Mouse (Mus musculus) adrenal gland, postnatal 14 days (tissue): ENCODE measurements around the gene Cnn2. TPM values are rescaled to one million over a fixed set of nuclear protein-coding genes. Genes with fewer than 3 reads are reported as not detected.
A peak's percentile ranks its signal among the peaks of the same experiment; 100 is the strongest.

Experiments used
- DNase-seq: peaks from one replicate; pipeline ENCODE4 v3.0.0; 2021; ENCODE audit warnings: mixed read lengths
- long read RNA-seq, 2 experiments: library from polyadenylated mRNA; stranded (forward); transcript quantifications; one replicate each; pipeline ENCODE4 v2.0.0; 2021
- total RNA-seq: library from RNA; stranded (reverse); gene quantifications from 2 replicates; pipeline ENCODE4 v1.2.3, GENCODE M21; 2021

Gene Cnn2
- 40.2 and 55.9 TPM in 2 replicates for total RNA-seq
- long read RNA-seq, experiment 1, transcript Cnn2-201 (7 exons, 2,460 nt), result major isoform, 51 of 56 reads
- long read RNA-seq, experiment 1, partial matches to known transcripts, result 5 of 56 reads
- long read RNA-seq, experiment 1, other reads (novel, unspliced or antisense), result 0 of 56 reads
- long read RNA-seq, experiment 2, transcript Cnn2-201 (7 exons, 2,460 nt), result major isoform, 44 of 57 reads
- long read RNA-seq, experiment 2, partial matches to known transcripts, result 12 of 57 reads
- long read RNA-seq, experiment 2, other reads (novel, unspliced or antisense), result 1 of 57 reads

DNA sequence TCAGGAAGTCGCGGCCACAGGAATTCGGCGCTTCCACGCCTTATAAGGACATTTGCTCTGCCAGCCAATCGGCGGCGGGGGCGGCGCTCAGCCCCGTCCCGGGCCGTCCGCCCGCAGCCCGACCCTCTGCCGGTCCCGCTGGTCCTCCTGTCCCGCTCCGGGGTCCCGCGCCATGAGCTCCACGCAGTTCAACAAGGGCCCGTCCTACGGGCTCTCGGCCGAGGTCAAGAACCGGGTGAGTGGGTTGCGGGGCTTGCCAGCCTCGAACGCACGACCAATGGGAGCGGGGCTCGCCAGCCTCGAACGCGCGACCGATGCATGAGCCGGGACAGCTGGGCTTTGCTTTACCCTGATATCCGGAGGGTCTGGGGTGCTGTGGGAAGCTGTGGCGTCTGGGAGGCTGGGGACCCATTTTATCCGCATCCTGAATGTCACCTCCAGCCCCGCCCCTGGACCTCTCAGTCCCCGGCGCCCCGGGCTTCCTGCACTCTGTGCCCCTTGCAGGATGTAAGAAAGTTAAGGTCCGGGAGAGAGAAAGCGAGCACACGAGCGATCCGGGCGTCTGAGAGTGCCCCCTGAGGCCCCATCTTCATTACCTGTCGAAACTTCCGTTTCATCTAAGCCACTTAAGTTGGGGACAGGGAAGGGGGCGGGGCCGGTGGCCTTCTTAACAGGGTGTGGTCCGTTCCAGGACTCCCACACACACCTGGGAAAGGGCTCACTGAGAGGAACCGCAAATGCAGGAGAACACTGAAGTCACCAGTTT, at the start of gene Cnn2:
TSS of gene Cnn2 (plus strand) at position 79 of the 766 bp plus-strand sequence.
- peak; percentile 65 for DNase-seq

DNA sequence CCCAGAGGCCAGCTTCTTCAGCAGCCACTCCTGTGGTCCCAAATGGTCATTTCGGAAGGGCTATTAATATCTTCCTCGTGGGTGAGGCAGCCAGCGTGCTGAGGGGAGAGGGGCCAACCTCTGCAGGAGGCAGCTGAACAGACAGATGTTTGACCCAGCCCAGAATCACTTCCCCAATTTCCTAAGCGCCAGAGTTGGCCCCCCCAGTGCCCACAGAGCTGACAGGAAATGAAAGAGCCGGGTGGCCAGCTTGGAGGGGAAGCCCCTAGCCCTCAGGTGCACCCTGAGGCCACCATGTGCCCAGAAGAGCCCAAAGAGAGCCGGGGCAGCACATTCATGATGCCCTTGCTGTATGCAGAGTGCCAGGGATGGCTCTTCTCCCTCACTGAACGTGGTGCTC, 47.6 kb upstream of the Cnn2 start:
- DNase-seq, result peak; percentile 39

DNA sequence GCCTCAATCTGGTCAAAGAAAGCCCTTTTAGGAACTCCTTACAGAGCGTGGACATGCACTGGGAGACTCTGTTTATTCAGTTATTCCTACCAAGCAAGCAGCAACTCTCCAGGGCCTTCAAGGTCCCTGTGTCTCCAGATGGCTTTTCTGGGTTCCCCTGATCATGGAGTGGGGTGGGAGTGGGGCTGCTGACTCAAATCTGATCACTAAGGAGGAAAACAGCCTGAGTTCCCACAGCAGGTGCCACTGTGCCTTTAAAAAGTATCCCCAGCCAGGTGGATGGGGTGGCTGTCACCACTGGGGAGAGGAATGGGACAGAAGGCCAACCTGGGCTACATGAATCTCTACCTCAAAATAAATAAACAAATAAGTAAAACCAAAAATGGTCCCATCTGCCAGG, 45.4 kb upstream of the Cnn2 start:
- DNase-seq, result no peak

DNA sequence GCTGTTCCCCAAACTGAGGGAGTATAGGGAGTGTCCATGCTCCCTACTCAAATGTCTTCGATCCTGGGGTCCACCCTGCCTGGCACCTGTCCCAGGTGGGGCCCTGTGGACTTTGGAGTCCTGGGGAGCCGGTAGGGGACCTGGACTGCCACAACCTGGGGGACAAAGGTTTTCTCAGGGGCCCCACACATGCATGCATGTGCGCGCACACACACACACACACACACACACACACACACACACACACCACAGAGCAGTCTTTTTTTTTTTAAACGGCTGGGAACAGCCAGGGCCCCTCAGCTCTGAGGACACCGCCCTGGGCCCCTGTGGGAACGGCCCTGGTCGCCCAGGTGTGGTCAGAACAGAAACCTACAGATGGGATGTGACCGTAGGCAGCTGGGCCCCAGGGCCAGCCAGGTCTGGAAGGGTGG, 44.9 kb upstream of the Cnn2 start:
- DNase-seq, result no peak

DNA sequence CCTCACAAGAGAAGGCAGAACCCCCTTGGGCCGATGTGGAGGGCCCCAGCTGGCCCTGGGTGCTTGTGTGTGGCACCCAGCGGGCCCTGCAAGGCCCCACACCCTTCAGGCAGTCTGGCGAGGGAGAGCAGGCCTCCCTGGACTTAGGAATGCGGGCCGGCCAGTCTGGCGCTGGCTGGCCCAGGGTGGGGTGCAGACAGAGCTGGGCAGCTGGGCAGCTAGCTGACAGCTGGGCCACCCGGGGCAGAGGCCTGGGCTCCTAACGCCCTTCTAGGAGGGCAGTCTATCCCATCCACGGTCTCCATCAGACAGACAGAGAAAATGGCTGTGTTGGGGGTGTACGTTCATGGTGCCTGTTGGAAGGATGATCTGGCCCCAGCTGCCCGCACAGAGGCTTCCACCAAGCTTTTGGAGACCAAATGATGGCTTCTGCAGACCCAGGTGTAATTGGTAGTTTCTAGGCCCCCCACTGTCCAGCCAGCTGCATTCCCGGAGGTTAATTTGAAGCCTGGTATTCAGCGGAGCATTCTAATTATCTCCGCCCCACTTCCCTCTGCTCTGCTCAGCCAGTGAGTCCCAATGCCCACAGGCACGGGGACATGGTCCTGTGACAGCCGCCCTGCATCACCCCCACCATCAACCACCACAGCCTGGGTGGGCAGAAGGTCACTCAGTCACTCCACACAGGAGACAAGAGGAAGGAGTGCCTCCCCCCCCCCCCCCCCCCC, 42.7 kb upstream of the Cnn2 start:
- DNase-seq, result no peak

DNA sequence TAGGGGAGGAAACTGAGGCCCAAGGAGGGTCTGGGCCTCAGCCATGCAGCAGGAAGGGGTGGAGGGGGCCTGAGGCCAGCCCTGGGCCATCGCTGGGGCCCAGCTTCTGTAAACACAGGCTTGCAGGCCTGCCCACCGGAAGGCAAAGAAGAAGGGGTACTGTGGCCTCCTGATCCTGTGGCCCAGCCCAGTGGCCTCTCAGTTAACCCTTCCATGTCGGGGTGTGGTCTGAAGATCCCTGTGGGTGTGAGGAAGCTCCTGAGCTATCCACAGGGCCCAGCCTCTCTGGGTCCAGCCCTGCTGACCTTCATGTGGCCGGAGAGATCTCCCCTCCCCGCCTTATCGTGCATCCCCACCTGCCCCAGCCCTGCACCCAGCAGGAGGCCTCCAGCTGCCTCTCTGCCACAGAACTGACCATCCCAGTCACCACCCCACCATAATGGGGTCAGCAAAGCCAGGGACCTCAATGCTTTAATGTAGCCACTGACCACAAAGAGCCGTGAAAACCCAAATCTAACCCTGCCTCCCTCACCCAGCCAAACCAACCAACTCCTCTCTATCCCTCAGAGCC, 41.5 kb upstream of the Cnn2 start:
- DNase-seq, result no peak

DNA sequence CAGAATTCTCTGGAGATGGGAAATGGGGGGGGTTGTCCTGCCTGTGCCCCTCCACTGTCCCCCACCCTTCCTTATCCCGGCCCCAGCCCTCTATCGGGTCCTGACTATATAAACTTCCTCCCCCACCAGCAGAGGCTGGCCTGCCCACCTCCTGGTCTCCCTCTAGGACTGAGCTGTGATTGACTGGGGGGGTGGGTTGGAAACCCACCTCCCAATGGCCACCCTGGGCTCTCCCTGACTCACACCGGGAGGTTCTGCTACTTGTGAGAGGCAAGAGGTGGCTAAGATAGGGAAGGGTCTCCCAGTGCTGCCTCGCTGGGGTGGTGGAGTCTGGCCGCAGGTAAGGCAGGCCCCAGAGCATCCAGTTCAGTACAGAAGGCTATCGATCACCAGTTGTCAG, 40.9 kb upstream of the Cnn2 start:
- no peak for DNase-seq

DNA sequence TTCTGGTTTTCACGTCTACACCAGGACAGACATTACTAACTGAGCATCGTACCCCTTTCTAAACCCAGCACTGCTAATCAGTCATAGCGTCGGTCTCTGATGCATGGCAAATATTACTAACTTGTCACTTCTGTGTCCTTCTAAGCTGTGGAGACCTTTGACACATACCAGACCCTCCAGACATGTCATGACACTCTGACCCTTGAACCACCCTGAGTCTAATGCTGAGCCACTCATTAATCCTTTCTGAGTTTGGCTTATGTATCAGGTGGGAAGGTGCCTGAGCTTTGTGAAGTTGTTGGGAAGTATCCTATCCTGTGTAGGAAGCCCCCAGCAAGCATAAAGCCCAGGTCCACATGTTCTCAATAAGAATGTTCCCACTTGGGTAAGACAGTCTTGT, 38.5 kb upstream of the Cnn2 start:
- DNase-seq, result no peak

DNA sequence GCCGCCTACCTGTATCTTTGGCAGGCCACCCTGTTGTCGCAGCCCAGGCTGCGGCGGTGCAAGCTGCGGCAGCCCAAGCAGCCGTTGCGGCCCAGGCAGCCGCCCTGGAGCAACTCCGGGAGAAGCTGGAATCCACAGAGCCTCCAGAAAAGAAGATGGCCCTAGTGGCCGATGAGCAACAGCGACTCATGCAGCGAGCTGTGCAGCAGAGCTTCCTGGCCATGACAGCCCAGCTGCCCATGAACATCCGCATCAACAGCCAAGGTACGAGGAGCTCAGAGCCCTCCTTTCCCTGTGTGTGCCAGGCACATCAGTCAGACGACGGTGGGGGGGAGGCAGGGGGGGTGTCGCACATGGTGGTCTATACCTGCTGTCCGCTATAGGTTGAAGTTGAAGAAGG, 37.7 kb upstream of the Cnn2 start:
- DNase-seq, result no peak

DNA sequence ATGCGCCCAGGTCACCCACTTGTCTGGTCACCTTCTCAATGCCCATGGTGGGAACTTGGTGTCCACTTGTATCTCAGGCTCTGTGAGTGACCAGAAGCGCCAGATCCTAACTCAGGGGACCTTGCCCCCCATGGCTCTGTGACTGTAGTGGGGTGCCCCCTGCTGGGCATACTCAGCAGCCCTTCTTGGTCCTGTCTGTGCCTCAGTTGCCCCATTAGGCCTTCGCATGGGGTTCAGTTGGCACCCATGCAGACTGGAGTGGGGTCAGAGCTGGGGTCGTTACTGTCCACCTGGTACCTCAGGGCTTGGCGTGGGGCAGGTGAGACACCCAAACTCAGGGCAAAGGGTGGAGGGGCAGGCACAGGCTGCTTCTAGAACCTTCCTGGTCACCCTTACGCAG, 34.4 kb upstream of the Cnn2 start:
- DNase-seq, result peak; percentile 56

DNA sequence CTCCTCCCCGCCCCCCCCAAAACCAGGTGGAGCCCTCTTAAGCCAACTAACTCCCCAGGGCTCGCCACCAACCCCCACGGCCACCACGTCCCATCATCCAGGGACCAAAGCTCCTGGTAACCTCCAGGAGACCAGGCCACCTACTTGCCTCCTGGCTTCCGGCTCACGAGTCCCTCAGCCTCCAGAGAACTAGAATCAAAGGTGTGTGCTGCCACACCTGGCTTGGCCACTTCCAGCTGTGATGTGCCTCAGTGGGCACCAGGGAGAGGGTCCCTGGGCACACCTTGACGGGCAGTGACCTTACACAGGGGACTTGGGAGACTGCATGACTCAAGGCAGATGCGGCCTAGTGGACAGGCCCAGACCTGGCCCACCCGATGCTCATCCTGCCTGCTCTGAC, 32.7 kb upstream of the Cnn2 start:
- no peak for DNase-seq

DNA sequence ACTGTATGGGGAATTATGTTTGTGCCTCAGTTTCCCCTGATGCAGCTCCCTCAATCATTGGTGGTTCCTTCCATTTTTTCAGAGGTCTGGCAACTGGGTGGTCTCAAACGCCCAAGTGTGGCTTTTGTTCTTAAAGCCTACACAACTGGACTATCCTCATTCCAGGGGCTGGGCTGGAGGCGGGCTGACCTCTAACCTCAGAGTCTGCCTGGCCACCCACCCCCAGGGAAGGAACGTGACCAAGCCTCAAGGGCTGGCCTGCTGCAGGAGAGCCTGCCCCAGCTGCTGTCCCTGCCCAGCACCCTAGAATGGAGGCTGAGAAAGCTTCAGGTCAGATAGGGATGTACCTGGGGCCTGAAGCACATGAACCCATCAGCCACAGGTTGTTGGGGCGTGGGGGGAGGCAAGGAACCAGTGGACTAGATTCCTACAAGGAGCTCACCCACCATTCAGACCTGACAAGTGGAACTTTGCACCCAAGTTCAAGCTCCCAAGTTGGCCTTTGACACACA, 31.7 kb upstream of the Cnn2 start:
- no peak for DNase-seq

DNA sequence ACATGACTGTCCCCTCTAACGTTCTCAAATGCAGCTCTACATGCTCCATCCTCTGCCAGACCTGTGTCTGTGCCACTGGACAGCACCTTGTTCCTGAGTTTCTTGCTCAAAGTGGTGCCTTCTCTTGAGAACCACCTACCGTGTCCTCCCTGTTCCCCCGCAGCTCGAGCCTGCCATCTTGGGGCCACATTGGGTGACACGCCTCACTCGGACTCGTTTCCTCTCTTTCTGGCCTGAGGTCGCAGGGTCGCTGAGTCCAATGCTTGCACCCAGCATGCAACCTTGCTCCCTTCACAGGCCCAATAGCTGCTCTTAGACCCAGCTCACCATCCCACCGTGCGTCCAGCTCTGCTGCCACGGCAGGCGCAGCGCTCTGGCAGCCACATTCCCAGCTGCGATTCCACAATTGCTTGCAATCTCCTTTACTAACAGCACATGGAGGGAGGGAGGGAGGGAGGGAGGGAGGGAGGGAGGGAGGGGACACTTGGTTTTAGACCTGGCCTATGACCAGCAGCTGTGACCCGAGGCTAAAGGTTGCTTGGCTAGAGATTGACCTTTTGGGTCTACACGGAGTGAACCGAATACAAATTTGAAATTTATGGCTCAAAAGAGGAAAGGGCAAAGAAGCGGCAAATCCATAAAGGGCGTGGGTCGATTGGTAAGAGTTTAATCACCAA, 30.1 kb upstream of the Cnn2 start:
- DNase-seq, result peak; percentile 91

DNA sequence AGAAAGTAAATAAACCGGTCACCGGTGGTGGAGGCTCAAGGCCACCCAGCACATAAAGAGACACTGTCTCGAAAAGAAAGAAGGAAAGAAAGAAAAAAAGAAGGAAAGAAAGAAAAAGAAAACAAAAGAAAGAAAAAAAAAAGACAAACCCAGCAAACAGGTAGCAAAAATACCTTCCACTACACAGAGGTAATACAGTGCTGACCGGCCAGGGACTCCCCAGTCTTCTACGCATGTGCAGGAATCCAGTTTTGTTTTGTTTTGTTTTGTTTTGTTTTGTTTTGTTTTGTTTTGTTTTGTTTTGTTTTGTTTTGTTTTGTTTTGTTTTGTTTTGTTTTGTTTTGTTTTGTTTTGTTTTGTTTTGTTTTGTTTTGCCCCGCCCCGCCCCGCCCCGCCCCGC, 29.0 kb upstream of the Cnn2 start:
- DNase-seq, result peak; percentile 52

DNA sequence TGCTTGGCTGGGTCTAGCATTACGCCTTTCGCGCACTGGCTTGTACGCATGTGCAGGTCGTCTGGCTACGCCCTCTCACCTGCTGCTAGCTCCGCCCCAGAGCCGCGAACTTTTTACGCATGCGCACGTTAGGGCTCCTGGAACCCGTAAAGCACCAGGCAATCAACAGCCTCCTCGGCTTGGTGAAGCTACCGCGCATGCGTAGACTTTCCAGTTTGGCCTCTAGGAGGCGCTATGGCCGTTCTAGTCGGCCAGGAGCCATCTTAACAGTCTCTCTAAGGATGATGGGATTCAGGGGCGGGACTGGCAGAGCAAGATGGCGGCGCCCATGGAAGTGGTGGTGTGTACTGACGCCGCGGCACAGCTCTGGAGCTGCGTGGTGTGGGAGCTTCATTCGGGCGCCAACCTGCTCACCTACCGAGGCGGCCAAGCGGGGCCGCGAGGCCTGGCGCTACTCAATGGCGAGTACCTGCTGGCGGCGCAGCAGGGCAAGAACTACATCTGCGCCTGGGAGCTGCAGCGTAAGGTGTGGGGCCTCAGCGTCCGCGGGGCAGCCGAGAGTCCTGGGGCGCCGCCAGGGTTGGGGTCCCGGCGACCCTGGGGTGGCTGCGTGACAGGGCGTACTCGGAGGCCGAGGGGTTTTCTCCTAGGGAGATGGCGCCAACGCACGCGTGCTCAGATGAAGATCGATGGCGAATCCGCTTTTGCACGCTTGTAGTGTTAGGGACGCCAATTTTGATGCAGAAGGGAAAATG, 28.4 kb upstream of the Cnn2 start, which contains the start of gene Wdr18:
TSS of gene Wdr18 (plus strand) at position 306 of the 755 bp plus-strand sequence.
- DNase-seq, result peak; percentile 100

DNA sequence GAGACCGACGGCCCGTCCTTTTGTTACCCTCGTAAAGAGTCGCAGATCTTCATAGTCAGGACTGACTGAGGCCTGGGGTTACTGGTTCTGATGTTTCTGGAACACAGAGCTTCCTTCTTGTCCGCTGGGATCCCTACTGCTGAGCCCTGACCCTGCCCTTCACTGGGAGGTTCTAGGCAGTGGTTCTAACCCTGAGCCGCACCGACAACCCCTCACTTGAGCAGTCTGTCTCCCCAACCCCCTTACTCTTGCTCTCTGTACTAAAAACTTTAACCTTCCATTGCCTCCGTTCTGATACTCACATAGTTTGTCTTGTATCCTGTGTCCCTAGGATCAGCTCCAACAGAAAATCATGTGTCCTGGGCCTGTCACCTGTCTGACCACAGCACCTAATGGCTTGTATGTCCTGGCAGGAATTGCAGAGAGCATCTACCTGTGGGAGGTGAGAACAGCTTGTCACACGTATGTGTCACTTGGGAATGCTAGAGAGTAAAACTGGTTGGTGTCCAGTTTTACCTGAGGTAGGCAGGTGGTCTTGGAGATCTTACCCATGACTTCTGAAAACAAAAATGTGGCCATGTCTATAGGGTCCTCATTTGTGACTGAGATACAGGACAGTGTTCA, 27.6 kb upstream of the Cnn2 start:
- DNase-seq, result no peak

DNA sequence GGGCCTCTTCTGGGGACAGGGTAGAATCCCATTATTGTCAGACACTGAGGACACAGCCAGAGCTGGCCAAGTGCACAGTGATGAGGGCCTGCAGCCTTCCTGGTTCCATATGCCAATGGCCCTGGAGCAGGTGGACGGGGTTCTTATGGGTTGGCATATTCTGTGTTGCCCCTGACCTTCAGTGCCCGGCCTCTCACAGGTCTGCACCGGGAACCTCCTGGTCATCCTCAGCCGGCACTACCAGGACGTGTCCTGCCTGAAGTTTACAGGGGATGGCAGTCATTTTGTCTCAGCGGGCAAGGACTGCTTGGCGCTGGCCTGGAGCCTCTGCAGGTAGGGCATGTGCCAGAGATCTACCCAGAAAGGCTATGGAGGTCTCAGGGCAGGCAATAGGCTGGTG, 23.7 kb upstream of the Cnn2 start:
- no peak for DNase-seq

DNA sequence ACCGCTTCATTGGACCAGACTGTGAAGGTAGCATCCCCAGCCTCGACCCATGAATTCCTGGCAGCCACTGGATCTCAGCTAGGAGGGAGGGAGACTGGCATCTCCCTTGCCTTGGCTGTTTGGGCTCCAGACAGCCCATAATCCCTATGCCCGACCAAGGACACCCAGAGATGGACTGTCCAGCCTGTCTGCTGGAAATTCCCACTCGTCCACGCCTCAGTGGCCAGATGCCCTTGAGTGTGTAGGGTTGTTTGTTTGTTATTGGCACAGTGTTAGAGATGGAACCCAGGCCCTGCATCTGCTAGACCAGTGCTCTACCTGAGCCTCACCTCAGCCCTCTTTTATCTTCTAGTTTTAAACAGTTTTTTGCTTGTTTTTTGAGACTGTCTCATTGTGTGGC, 23.1 kb upstream of the Cnn2 start:
- no peak for DNase-seq

DNA sequence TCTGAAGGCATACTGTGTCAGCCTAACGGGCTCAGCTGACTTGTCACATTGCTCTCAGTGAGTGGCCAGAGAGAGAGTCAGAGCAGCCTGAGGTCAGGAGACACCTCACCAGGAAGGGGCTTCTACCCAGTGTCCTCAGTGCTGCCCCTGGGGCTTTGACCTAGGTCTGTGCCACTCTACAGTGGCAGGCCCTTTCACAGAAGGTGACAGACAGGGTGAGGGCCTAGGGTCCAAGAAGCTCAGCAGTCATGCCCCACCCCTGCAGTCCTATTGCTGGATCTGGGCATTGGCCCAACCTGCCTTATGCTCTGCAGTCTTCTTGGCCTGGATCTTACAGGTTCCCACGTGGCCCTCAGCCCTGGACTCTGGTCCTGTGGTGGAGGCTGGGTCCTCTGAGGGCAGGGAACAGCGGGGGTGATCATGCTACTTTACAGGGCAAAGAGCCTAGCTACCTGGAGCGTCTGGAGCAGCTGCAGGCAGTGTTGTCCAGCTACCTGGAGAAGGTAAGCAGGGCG, 21.4 kb upstream of the Cnn2 start:
- DNase-seq, result peak; percentile 45

DNA sequence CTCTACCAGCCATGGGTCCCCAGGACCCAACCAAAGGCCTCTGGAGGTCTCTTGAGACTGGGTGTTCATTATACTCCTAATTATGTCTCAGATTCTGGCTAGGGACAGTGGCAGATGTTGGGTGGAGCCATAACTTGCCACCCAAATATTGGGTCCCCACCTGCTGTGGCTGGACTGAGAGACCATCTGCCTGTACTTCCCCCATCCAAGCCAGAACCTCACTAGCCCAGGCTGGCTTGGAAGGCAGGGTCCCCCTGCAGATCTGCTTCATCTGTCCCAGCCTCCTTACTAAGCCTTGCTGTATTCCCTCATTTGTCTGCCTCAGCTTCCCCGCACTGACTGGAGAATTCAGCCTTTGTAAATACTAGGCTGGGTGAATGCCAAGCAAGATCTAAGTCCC, 20.2 kb upstream of the Cnn2 start:
- no peak for DNase-seq
